Mouse (Mus musculus): ENCODE results near the gene Mthfd1l. TPM values are rescaled to one million over a fixed set of nuclear protein-coding genes. Genes with fewer than 3 reads are reported as not detected.

Gene Mthfd1l
- polyA plus RNA-seq, 1 experiment, result 1.6 TPM

GRCm38 (mm10) chr10:3978326-3978725 is 5.4 kb downstream of the Mthfd1l start:
- Histone ChIP-seq H3K4me1 (ENCODE audit: control insufficient read depth, insufficient read depth, low read length) (peaks cover 6% of the 10 kb centered on the region), H3K36me3 (ENCODE audit: control insufficient read depth, insufficient read depth, low read length) (no peaks in the 10 kb centered on the region), H3K27me3 (ENCODE audit: control insufficient read depth, insufficient read depth, low read length) (no peaks in the 10 kb centered on the region), H3K4me3 (ENCODE audit: control insufficient read depth, low read depth, low read length) (no peak overlapping the region), H3K27ac (ENCODE audit: control insufficient read depth, insufficient read depth, low read depth, low read length) (no peak overlapping the region)
- TF ChIP-seq POLR2A (IDR thresholded peaks at IDR 0.05; ENCODE audit: control insufficient read depth, low read depth, low read length) (no peak), CTCF (IDR thresholded peaks at IDR 0.05; ENCODE audit: control insufficient read depth, insufficient read depth, insufficient replicate concordance, low read depth, low read length) (no peak)

GRCm38 (mm10) chr10:3978792-3979488 is 6.0 kb downstream of the Mthfd1l start:
- no peaks in the 10 kb centered on the region for H3K36me3 ChIP-seq (ENCODE audit: control insufficient read depth, insufficient read depth, low read length)
- H3K4me3 ChIP-seq (ENCODE audit: control insufficient read depth, low read depth, low read length), result no peak overlapping the region
- H3K27ac ChIP-seq (ENCODE audit: control insufficient read depth, insufficient read depth, low read depth, low read length), result no peak overlapping the region
- TF ChIP-seq CTCF (IDR thresholded peaks at IDR 0.05; ENCODE audit: control insufficient read depth, insufficient read depth, insufficient replicate concordance, low read depth, low read length), result no peak
- TF ChIP-seq POLR2A (IDR thresholded peaks at IDR 0.05; ENCODE audit: control insufficient read depth, low read depth, low read length), result no peak
- H3K27me3 ChIP-seq (ENCODE audit: control insufficient read depth, insufficient read depth, low read length), result no peaks in the 10 kb centered on the region
- H3K4me1 ChIP-seq (ENCODE audit: control insufficient read depth, insufficient read depth, low read length), result peaks cover under 1% of the 10 kb centered on the region; the same call in 1 of the 2 replicates

- no peaks in the 10 kb centered on the region for H3K27me3 ChIP-seq (ENCODE audit: control insufficient read depth, insufficient read depth, low read length)
- H3K4me1 ChIP-seq (ENCODE audit: control insufficient read depth, insufficient read depth, low read length), result no peaks in the 10 kb centered on the region
- TF ChIP-seq CTCF (IDR thresholded peaks at IDR 0.05; ENCODE audit: control insufficient read depth, insufficient read depth, insufficient replicate concordance, low read depth, low read length), result no peak
- no peak for TF ChIP-seq POLR2A (IDR thresholded peaks at IDR 0.05; ENCODE audit: control insufficient read depth, low read depth, low read length)
- no peaks in the 10 kb centered on the region for H3K36me3 ChIP-seq (ENCODE audit: control insufficient read depth, insufficient read depth, low read length)
- H3K4me3 ChIP-seq (ENCODE audit: control insufficient read depth, low read depth, low read length), result no peak overlapping the region
- no peak overlapping the region for H3K27ac ChIP-seq (ENCODE audit: control insufficient read depth, insufficient read depth, low read depth, low read length)
Observed at GRCm38 (mm10) chr10:3980231-3980630, 7.3 kb downstream of the Mthfd1l start.

GRCm38 (mm10) chr10:3990295-3990883 is 17.5 kb downstream of the Mthfd1l start:
- TF ChIP-seq CTCF (IDR thresholded peaks at IDR 0.05; ENCODE audit: control insufficient read depth, insufficient read depth, insufficient replicate concordance, low read depth, low read length), result no peak
- TF ChIP-seq POLR2A (IDR thresholded peaks at IDR 0.05; ENCODE audit: control insufficient read depth, low read depth, low read length), result no peak
- Histone ChIP-seq H3K36me3 (ENCODE audit: control insufficient read depth, insufficient read depth, low read length) (no peaks in the 10 kb centered on the region), H3K27me3 (ENCODE audit: control insufficient read depth, insufficient read depth, low read length) (no peaks in the 10 kb centered on the region), H3K27ac (ENCODE audit: control insufficient read depth, insufficient read depth, low read depth, low read length) (no peak overlapping the region), H3K4me1 (ENCODE audit: control insufficient read depth, insufficient read depth, low read length) (no peaks in the 10 kb centered on the region), H3K4me3 (ENCODE audit: control insufficient read depth, low read depth, low read length) (no peak overlapping the region)

GRCm38 (mm10) chr10:3993365-3994102 is 20.6 kb downstream of the Mthfd1l start:
- Histone ChIP-seq H3K4me1 (ENCODE audit: control insufficient read depth, insufficient read depth, low read length) (no peaks in the 10 kb centered on the region), H3K27me3 (ENCODE audit: control insufficient read depth, insufficient read depth, low read length) (no peaks in the 10 kb centered on the region), H3K36me3 (ENCODE audit: control insufficient read depth, insufficient read depth, low read length) (no peaks in the 10 kb centered on the region), H3K27ac (ENCODE audit: control insufficient read depth, insufficient read depth, low read depth, low read length) (no peak overlapping the region), H3K4me3 (ENCODE audit: control insufficient read depth, low read depth, low read length) (no peak overlapping the region)
- no peak for TF ChIP-seq POLR2A (IDR thresholded peaks at IDR 0.05; ENCODE audit: control insufficient read depth, low read depth, low read length)
- TF ChIP-seq CTCF (IDR thresholded peaks at IDR 0.05; ENCODE audit: control insufficient read depth, insufficient read depth, insufficient replicate concordance, low read depth, low read length), result no peak

GRCm38 (mm10) chr10:3995277-3995676 is 22.4 kb downstream of the Mthfd1l start:
- no peaks in the 10 kb centered on the region for H3K27me3 ChIP-seq (ENCODE audit: control insufficient read depth, insufficient read depth, low read length)
- TF ChIP-seq POLR2A (IDR thresholded peaks at IDR 0.05; ENCODE audit: control insufficient read depth, low read depth, low read length) (no peak), CTCF (IDR thresholded peaks at IDR 0.05; ENCODE audit: control insufficient read depth, insufficient read depth, insufficient replicate concordance, low read depth, low read length) (peak; percentile 18; the same call in 1 of the 2 replicates)
- no peaks in the 10 kb centered on the region for H3K36me3 ChIP-seq (ENCODE audit: control insufficient read depth, insufficient read depth, low read length)
- no peaks in the 10 kb centered on the region for H3K4me1 ChIP-seq (ENCODE audit: control insufficient read depth, insufficient read depth, low read length)
- no peak overlapping the region for H3K4me3 ChIP-seq (ENCODE audit: control insufficient read depth, low read depth, low read length)
- H3K27ac ChIP-seq (ENCODE audit: control insufficient read depth, insufficient read depth, low read depth, low read length), result no peak overlapping the region
